Mouse (Mus musculus): ENCODE measurements around the gene Col6a5. TPM values are rescaled to one million over a fixed set of nuclear protein-coding genes. Genes with fewer than 3 reads are reported as not detected.
A peak's percentile ranks its signal among the peaks of the same experiment; 100 is the strongest.
"Not testable (repeated sequence)": the region's sequence is repeated elsewhere in the genome, so short reads cannot be mapped to it uniquely, and the experiment has no call there.

The Col6a5 gene
- polyA plus RNA-seq, 1 experiment from 2014 or later = 2.8 TPM

- no peak overlapping the region for H3K27ac ChIP-seq
- no peaks in the 10 kb centered on the region for H3K27me3 ChIP-seq (replicated peaks)
- 73% methylated on average over 4 of the region's 4 CpGs for WGBS
- no peak for ATAC-seq (ENCODE audit: insufficient read depth, low FRiP score, low read depth)
- no peaks in the 10 kb centered on the region for H3K9me3 ChIP-seq
- no peaks in the 10 kb centered on the region for H3K4me1 ChIP-seq
- H3K4me2 ChIP-seq = no peak overlapping the region
- no peak overlapping the region for H3K9ac ChIP-seq
- H3K36me3 ChIP-seq = no peaks in the 10 kb centered on the region
- no peak overlapping the region for H3K4me3 ChIP-seq (replicated peaks)
Measured at GRCm38 (mm10) chr9:105848396-105848795, 112.0 kb downstream of the Col6a5 start.

- H3K9ac ChIP-seq = no peak overlapping the region
- ATAC-seq (ENCODE audit: insufficient read depth, low FRiP score, low read depth) = no peak
- no peaks in the 10 kb centered on the region for H3K36me3 ChIP-seq
- H3K4me2 ChIP-seq = no peak overlapping the region
- no peaks in the 10 kb centered on the region for H3K4me1 ChIP-seq
- H3K27ac ChIP-seq = no peak overlapping the region
- H3K9me3 ChIP-seq = no peaks in the 10 kb centered on the region
- no peak overlapping the region for H3K4me3 ChIP-seq (replicated peaks)
- no peaks in the 10 kb centered on the region for H3K27me3 ChIP-seq (replicated peaks)
- 90% methylated on average over 5 of the region's 5 CpGs for WGBS
Measured at GRCm38 (mm10) chr9:105847261-105847660, 113.2 kb downstream of the Col6a5 start.

DNA sequence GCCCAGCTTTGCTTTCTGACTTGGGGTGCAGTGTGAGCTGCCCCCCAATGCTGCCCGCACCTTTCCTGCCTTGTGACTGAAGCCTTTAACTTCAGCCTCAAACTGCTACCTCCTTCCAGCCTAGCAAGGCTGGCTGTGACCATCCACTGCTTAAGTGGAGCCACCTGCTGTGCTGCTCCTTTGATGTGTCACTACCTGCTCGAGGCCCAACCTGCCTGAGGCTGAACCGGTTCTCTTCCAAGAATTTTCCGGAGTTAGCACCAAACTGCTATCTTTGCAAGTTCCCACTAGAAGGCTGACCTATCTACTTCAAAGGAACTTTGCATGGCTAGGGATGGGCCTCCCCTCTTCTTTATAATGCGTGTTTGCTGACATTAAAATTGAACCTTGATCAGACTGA lies 119.1 kb downstream of the Col6a5 start:
- H3K4me2 ChIP-seq; H3K27me3 ChIP-seq (replicated peaks); H3K9me3 ChIP-seq; H3K27ac ChIP-seq; ATAC-seq (ENCODE audit: insufficient read depth, low FRiP score, low read depth); H3K4me1 ChIP-seq; H3K4me3 ChIP-seq (replicated peaks); H3K9ac ChIP-seq; H3K36me3 ChIP-seq: not testable (repeated sequence)
- WGBS = 41% methylated on average over 5 of the region's 5 CpGs

- ATAC-seq (ENCODE audit: insufficient read depth, low FRiP score, low read depth) = no peak
Measured at GRCm38 (mm10) chr9:105839147-105839515, 121.3 kb downstream of the Col6a5 start.

GRCm38 (mm10) chr9:105838396-105839146 lies 121.9 kb downstream of the Col6a5 start:
- ATAC-seq (ENCODE audit: insufficient read depth, low FRiP score, low read depth) = no peak
- Histone ChIP-seq H3K4me3 (replicated peaks) (no peak overlapping the region), H3K27ac (no peak overlapping the region), H3K9me3 (no peaks in the 10 kb centered on the region), H3K4me2 (no peak overlapping the region), H3K4me1 (no peaks in the 10 kb centered on the region), H3K27me3 (replicated peaks) (no peaks in the 10 kb centered on the region), H3K36me3 (no peaks in the 10 kb centered on the region), H3K9ac (no peak overlapping the region)
- 87% methylated on average over 4 of the region's 4 CpGs for WGBS

More at GRCm38 (mm10) chr9:105839147-105839515, 121.3 kb downstream of the Col6a5 start:
- Histone ChIP-seq H3K27me3 (replicated peaks) (no peaks in the 10 kb centered on the region), H3K27ac (no peak overlapping the region), H3K4me3 (replicated peaks) (no peak overlapping the region), H3K9ac (no peak overlapping the region), H3K36me3 (no peaks in the 10 kb centered on the region), H3K9me3 (no peaks in the 10 kb centered on the region), H3K4me1 (no peaks in the 10 kb centered on the region), H3K4me2 (no peak overlapping the region)
- 87% methylated on average over 5 of the region's 5 CpGs for WGBS

GRCm38 (mm10) chr9:105835587-105835986 lies 124.9 kb downstream of the Col6a5 start:
- Histone ChIP-seq H3K4me3 (replicated peaks) (no peak overlapping the region), H3K27me3 (replicated peaks) (no peaks in the 10 kb centered on the region), H3K4me1 (no peaks in the 10 kb centered on the region), H3K9me3 (no peaks in the 10 kb centered on the region), H3K9ac (no peak overlapping the region), H3K36me3 (no peaks in the 10 kb centered on the region), H3K27ac (no peak overlapping the region), H3K4me2 (no peak overlapping the region)
- ATAC-seq (ENCODE audit: insufficient read depth, low FRiP score, low read depth) = no peak
- 52% methylated on average over 7 of the region's 7 CpGs for WGBS

DNA sequence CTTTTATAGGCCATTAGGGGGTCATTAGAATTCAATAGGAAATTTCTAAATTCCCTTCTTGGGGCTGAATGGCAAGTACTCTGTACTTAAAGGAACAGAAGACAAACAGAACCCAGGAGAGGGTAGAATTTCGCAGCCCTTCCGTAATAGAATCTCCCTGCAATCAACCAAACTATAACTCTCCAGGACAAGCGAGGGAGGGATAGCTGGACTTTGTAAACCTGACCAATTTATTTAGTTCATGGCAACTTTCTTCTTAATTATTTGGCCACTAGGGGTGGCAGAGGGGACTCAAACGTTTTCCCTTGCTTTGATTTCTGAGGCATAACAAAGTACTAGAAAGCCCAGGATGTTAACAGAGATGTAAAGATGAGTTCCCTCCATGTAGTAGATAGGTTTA lies 125.6 kb downstream of the Col6a5 start:
- H3K9ac ChIP-seq = no peak overlapping the region
- no peaks in the 10 kb centered on the region for H3K9me3 ChIP-seq
- no peak overlapping the region for H3K27ac ChIP-seq
- no peaks in the 10 kb centered on the region for H3K4me1 ChIP-seq
- H3K27me3 ChIP-seq (replicated peaks) = no peaks in the 10 kb centered on the region
- H3K36me3 ChIP-seq = no peaks in the 10 kb centered on the region
- H3K4me3 ChIP-seq (replicated peaks) = no peak overlapping the region
- H3K4me2 ChIP-seq = no peak overlapping the region
- ATAC-seq (ENCODE audit: insufficient read depth, low FRiP score, low read depth) = no peak
- 43% methylated on average over 4 of the region's 4 CpGs for WGBS

- Histone ChIP-seq H3K36me3 (no peaks in the 10 kb centered on the region), H3K9ac (no peak overlapping the region), H3K27ac (no peak overlapping the region), H3K27me3 (replicated peaks) (0 out of 2 replicates have a peak, but pooled peaks cover 3% of the 10 kb centered on the region), H3K4me3 (replicated peaks) (no peak overlapping the region), H3K4me2 (no peak overlapping the region), H3K4me1 (0 out of 2 replicates have a peak, but pooled peaks cover 7% of the 10 kb centered on the region), H3K9me3 (no peaks in the 10 kb centered on the region)
- no peak for ATAC-seq (ENCODE audit: insufficient read depth, low FRiP score, low read depth)
- WGBS = 79% methylated on average over 9 of the region's 9 CpGs
Measured at GRCm38 (mm10) chr9:105831291-105831690, 129.2 kb downstream of the Col6a5 start.

DNA sequence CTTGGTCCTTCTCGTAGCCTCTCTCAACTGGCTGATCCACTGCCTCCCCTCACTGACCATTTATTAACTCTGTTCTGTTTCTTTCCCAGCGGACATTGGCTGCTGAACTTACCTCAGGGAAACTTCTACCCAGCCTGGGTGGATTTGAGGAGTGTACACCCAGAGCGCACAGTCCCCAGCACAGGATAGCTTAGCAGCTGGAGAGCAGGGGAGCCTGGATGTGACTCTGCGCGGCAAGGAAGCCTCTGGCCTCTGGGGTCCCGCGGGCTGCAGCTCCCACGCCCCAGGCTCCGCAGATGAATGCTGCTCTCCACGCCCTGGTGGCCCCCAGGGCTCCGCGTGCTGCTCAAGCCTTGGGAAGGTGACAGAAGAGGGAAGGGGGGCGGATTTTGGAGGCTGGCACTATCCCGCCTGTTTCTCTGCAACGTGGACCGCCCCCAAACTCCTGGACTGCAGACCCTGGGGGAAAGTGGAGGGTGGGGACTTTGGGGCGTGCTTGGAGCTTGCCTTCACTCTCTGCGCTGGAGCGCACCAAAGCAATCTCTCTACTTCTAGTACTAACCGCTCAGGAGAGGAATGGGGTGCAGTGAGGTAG lies 132.6 kb downstream of the Col6a5 start, which contains the start of gene Col6a6:
Col6a6 (minus strand) TSS at position 370 of the 595 bp plus-strand sequence.
- peak; percentile 27; the same call in 1 of the 2 replicates for ATAC-seq (ENCODE audit: insufficient read depth, low FRiP score, low read depth)
- WGBS = 13% methylated on average over 20 of the region's 20 CpGs
- H3K9ac ChIP-seq = no peak within 1 kb of the TSS

DNA sequence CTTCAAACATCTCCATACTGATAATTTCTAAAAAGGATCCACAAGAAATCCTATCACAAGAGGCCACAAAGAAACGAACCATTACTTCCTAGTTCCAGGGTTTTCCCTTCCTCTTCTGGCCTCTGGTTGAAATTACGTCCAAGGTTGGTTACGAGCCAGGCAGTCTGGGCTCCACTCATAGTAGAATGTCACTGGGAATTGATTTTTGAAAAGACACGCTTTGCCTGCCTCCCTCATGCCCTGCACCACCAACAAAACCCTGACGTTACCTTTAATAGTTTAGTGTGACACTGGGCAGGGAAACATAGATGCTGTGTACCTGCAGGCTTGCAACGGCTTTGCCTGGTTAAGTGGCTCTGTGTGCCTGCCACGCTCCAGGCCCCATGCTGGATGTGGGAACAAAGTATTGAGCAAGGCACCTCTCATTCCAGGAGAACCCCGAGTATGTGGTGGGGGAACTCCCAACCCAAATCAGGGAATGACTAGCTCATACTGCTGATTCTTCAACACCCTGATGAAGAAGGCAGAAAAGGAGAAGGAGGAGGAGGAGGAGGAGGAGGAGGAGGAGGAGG lies 133.3 kb downstream of the Col6a5 start:
- Histone ChIP-seq H3K9me3 (no peaks in the 10 kb centered on the region), H3K27me3 (replicated peaks) (0 out of 2 replicates have a peak, but pooled peaks cover 3% of the 10 kb centered on the region), H3K4me1 (0 out of 2 replicates have a peak, but pooled peaks cover 7% of the 10 kb centered on the region), H3K9ac (no peak overlapping the region), H3K36me3 (no peaks in the 10 kb centered on the region), H3K4me3 (replicated peaks) (no peak overlapping the region), H3K4me2 (no peak overlapping the region), H3K27ac (no peak overlapping the region)
- WGBS = 58% methylated on average over 8 of the region's 8 CpGs
- ATAC-seq (ENCODE audit: insufficient read depth, low FRiP score, low read depth) = no peak

More for the DNA sequence above, 132.6 kb downstream of the Col6a5 start, which contains the start of gene Col6a6:
- Histone ChIP-seq H3K36me3 (no peaks in the 10 kb centered on the region), H3K4me2 (peak within 1 kb of the TSS; percentile 48), H3K4me3 (replicated peaks) (peak within 1 kb of the TSS; percentile 26), H3K4me1 (0 out of 2 replicates have a peak, but pooled peaks cover 7% of the 10 kb centered on the region), H3K9me3 (no peaks in the 10 kb centered on the region), H3K27me3 (replicated peaks) (0 out of 2 replicates have a peak, but pooled peaks cover 3% of the 10 kb centered on the region), H3K27ac (0 out of 2 replicates have a peak within 1 kb of the TSS, but pooled peaks have one; percentile 16)

- Histone ChIP-seq H3K27ac (no peak overlapping the region), H3K36me3 (no peaks in the 10 kb centered on the region), H3K9me3 (no peaks in the 10 kb centered on the region), H3K4me2 (no peak overlapping the region), H3K27me3 (replicated peaks) (no peaks in the 10 kb centered on the region), H3K9ac (no peak overlapping the region), H3K4me1 (no peaks in the 10 kb centered on the region), H3K4me3 (replicated peaks) (no peak overlapping the region)
- ATAC-seq (ENCODE audit: insufficient read depth, low FRiP score, low read depth) = no peak
- WGBS = 70% methylated on average over 6 of the region's 6 CpGs
Measured at GRCm38 (mm10) chr9:105820711-105821110, 139.7 kb downstream of the Col6a5 start.

- Histone ChIP-seq H3K9ac (no peak overlapping the region), H3K27ac (no peak overlapping the region), H3K9me3 (no peaks in the 10 kb centered on the region), H3K4me2 (no peak overlapping the region), H3K36me3 (no peaks in the 10 kb centered on the region), H3K4me3 (replicated peaks) (no peak overlapping the region), H3K4me1 (no peaks in the 10 kb centered on the region), H3K27me3 (replicated peaks) (no peaks in the 10 kb centered on the region)
- ATAC-seq (ENCODE audit: insufficient read depth, low FRiP score, low read depth) = no peak
- 62% methylated on average over 29 of the region's 29 CpGs for whole genome bisulfite sequencing
Measured at GRCm38 (mm10) chr9:105819155-105819709, 141.2 kb downstream of the Col6a5 start.
